Mouse (Mus musculus) stomach, embryonic 16.5 days (tissue): ENCODE data around the gene Scarf1. TPM values are rescaled to one million over a fixed set of nuclear protein-coding genes. Genes with fewer than 3 reads are reported as not detected.

Source experiments
- ATAC-seq: fragments of 200-750 bp; cut with Nextera tagmentation; 2 replicates; pipeline ENCODE4 v1.8.0; 2017; ENCODE audit warnings: moderate number of reproducible peaks, moderate TSS enrichment; ENCODE audit not compliant: insufficient read depth, low FRiP score
- H3K27ac ChIP-seq: fragments of 300-500 bp; sonication (generic); 2 replicates; pipeline ENCODE4 v1.5.1; 2014; ENCODE audit warnings: low read length
- H3K27me3 ChIP-seq: fragments of 300-500 bp; sonication (generic); 2 replicates; pipeline ENCODE4 v1.6.1; 2014; ENCODE audit warnings: low read length, control low read depth, mixed read lengths; ENCODE audit not compliant: control insufficient read depth, insufficient read depth
- H3K36me3 ChIP-seq: fragments of 300-500 bp; sonication (generic); 2 replicates; pipeline ENCODE4 v1.6.1; 2014; ENCODE audit warnings: low read length; ENCODE audit not compliant: control insufficient read depth, insufficient read depth
- H3K4me1 ChIP-seq: fragments of 300-500 bp; sonication (generic); 2 replicates; pipeline ENCODE4 v1.6.1; 2014; ENCODE audit warnings: low read length, control low read depth, mixed read lengths; ENCODE audit not compliant: control insufficient read depth, insufficient read depth
- H3K4me2 ChIP-seq: fragments of 300-500 bp; sonication (generic); 2 replicates; pipeline ENCODE4 v1.6.1; 2014; ENCODE audit warnings: low read depth, low read length, mixed read lengths
- H3K4me3 ChIP-seq: fragments of 300-500 bp; sonication (generic); replicated peaks from 2 replicates; pipeline ENCODE4 v1.5.1; 2014; ENCODE audit warnings: mild to moderate bottlenecking, low read length
- H3K9ac ChIP-seq: fragments of 300-500 bp; sonication (generic); 2 replicates; pipeline ENCODE4 v1.6.1; 2014; ENCODE audit warnings: low read length
- H3K9me3 ChIP-seq: fragments of 300-500 bp; sonication (generic); replicated peaks from 2 replicates; pipeline ENCODE4 v1.6.1; 2016; ENCODE audit warnings: low read length, control low read depth; ENCODE audit not compliant: control insufficient read depth
- WGBS: fragments of 180-500 bp; shearing (Covaris S2); extraction: QIAGEN DNeasy Blood & Tissue Kit; methylation state at CpG from one replicate; pipeline ENCODE4 v1.1.7; 2014; 5-methylcytosine and 5-hydroxymethylcytosine counted together
- polyA plus RNA-seq: library from polyadenylated mRNA; unstranded; fragments of >200 nt; fragmentation: Nextera tagmentation; extraction: Ambion mirVana; gene quantifications from 2 replicates; pipeline ENCODE4 v1.2.1, GENCODE M21; 2015

Gene Scarf1
- polyA plus RNA-seq, 1 experiment from 2014 or later: 6.2 TPM

GRCm38 (mm10) chr11:75508904-75509303, 4.4 kb upstream of the Scarf1 start:
- no peaks in the 10 kb centered on the region for H3K27me3 ChIP-seq
- H3K9me3 ChIP-seq: no peaks in the 10 kb centered on the region
- no peak for ATAC-seq
- peaks cover 40% of the 10 kb centered on the region for H3K36me3 ChIP-seq
- no peak overlapping the region for H3K27ac ChIP-seq
- H3K9ac ChIP-seq: no peak overlapping the region
- H3K4me2 ChIP-seq: no peak overlapping the region
- 61% methylated on average over 8 of the region's 8 CpGs for WGBS
- H3K4me1 ChIP-seq: peaks cover 15% of the 10 kb centered on the region
- H3K4me3 ChIP-seq: no peak overlapping the region

GRCm38 (mm10) chr11:75509741-75510626, 3.4 kb upstream of the Scarf1 start, which contains the start of gene Rilp:
Rilp (plus strand) TSS chr11:75510094.
- Histone ChIP-seq H3K36me3 (peaks cover 30% of the 10 kb centered on the region), H3K27ac (peak within 1 kb of the TSS; percentile 79), H3K9me3 (no peaks in the 10 kb centered on the region), H3K4me3 (peak within 1 kb of the TSS; percentile 54), H3K9ac (peak within 1 kb of the TSS; percentile 81), H3K4me1 (peaks cover 15% of the 10 kb centered on the region), H3K27me3 (no peaks in the 10 kb centered on the region), H3K4me2 (peak within 1 kb of the TSS; percentile 87)
- WGBS: 2% methylated on average over 43 of the region's 43 CpGs
- peak; percentile 77 for ATAC-seq

GRCm38 (mm10) chr11:75510627-75510993, 2.7 kb upstream of the Scarf1 start:
- H3K36me3 ChIP-seq: peaks cover 27% of the 10 kb centered on the region
- peak overlapping the region; percentile 54 for H3K4me3 ChIP-seq
- peak overlapping the region; percentile 87 for H3K4me2 ChIP-seq
- peak overlapping the region; percentile 81 for H3K9ac ChIP-seq
- no peaks in the 10 kb centered on the region for H3K27me3 ChIP-seq
- peak; percentile 86 for ATAC-seq
- no peaks in the 10 kb centered on the region for H3K9me3 ChIP-seq
- peak overlapping the region; percentile 79 for H3K27ac ChIP-seq
- peaks cover 15% of the 10 kb centered on the region for H3K4me1 ChIP-seq
- 2% methylated on average over 22 of the region's 24 CpGs for WGBS

GRCm38 (mm10) chr11:75511213-75511612, 2.1 kb upstream of the Scarf1 start:
- Histone ChIP-seq H3K4me1 (peaks cover 15% of the 10 kb centered on the region), H3K9ac (peak overlapping the region; percentile 48; the same call in 1 of the 2 replicates), H3K27ac (no peak overlapping the region; the same call in 1 of the 2 replicates), H3K4me3 (no peak overlapping the region), H3K4me2 (no peak overlapping the region), H3K9me3 (no peaks in the 10 kb centered on the region), H3K36me3 (peaks cover 21% of the 10 kb centered on the region), H3K27me3 (no peaks in the 10 kb centered on the region)
- 77% methylated on average over 6 of the region's 6 CpGs for WGBS
- ATAC-seq: no peak

- Histone ChIP-seq H3K9ac (no peak overlapping the region), H3K27ac (no peak overlapping the region), H3K9me3 (no peaks in the 10 kb centered on the region), H3K27me3 (no peaks in the 10 kb centered on the region), H3K36me3 (peaks cover 15% of the 10 kb centered on the region), H3K4me1 (peaks cover 15% of the 10 kb centered on the region), H3K4me2 (no peak overlapping the region), H3K4me3 (no peak overlapping the region)
- no peak for ATAC-seq
- 84% methylated on average over 9 of the region's 9 CpGs for WGBS
Observed at GRCm38 (mm10) chr11:75512301-75513018, 880 bp upstream of the Scarf1 start.

- no peaks in the 10 kb centered on the region for H3K9me3 ChIP-seq
- H3K27ac ChIP-seq: no peak overlapping the region
- no peak for ATAC-seq
- no peak overlapping the region for H3K4me3 ChIP-seq
- H3K27me3 ChIP-seq: no peaks in the 10 kb centered on the region
- H3K4me1 ChIP-seq: no peaks in the 10 kb centered on the region; the same call in 1 of the 2 replicates
- no peak overlapping the region for H3K9ac ChIP-seq
- H3K36me3 ChIP-seq: no peaks in the 10 kb centered on the region
- no peak overlapping the region for H3K4me2 ChIP-seq
- 94% methylated on average over 25 of the region's 25 CpGs for WGBS
Observed at GRCm38 (mm10) chr11:75515186-75515585, 1.8 kb downstream of the Scarf1 start.

GRCm38 (mm10) chr11:75519834-75520633, 6.7 kb downstream of the Scarf1 start:
- no peaks in the 10 kb centered on the region for H3K9me3 ChIP-seq
- H3K4me2 ChIP-seq: no peak overlapping the region
- no peak overlapping the region for H3K4me3 ChIP-seq
- no peaks in the 10 kb centered on the region for H3K36me3 ChIP-seq
- no peak overlapping the region for H3K9ac ChIP-seq
- WGBS: 66% methylated on average over 15 of the region's 15 CpGs
- no peaks in the 10 kb centered on the region for H3K4me1 ChIP-seq
- ATAC-seq: no peak
- H3K27me3 ChIP-seq: no peaks in the 10 kb centered on the region
- H3K27ac ChIP-seq: no peak overlapping the region

- H3K4me3 ChIP-seq: no peak overlapping the region
- H3K4me1 ChIP-seq: no peaks in the 10 kb centered on the region
- no peak overlapping the region for H3K9ac ChIP-seq
- WGBS: 81% methylated on average over 4 of the region's 4 CpGs
- H3K9me3 ChIP-seq: no peaks in the 10 kb centered on the region
- no peak overlapping the region for H3K4me2 ChIP-seq
- H3K36me3 ChIP-seq: no peaks in the 10 kb centered on the region
- no peak overlapping the region for H3K27ac ChIP-seq
- ATAC-seq: no peak
- no peaks in the 10 kb centered on the region for H3K27me3 ChIP-seq
Observed at GRCm38 (mm10) chr11:75521609-75522008, 8.3 kb downstream of the Scarf1 start.
